Mouse (Mus musculus): Measurements from ENCODE around the gene Slc35d3. TPM values are rescaled to one million over a fixed set of nuclear protein-coding genes. Genes with fewer than 3 reads are reported as not detected.

The Slc35d3 gene
- 7.5 and 8.9 TPM in 2 replicates for polyA plus RNA-seq (2012; rRNA removed)

- DNase-seq (ENCODE audit: extremely low spot score in 1 of 2, low spot score in 1 of 2) = no peak
These were observed at the start of gene Slc35d3 for GRCm38 (mm10) chr10:19850998-19851691. TSS of gene Slc35d3 (minus strand) at chr10:19851459.

- DNase-seq (ENCODE audit: extremely low spot score in 1 of 2, low spot score in 1 of 2) = no peak
These were observed 48.9 kb upstream of the Slc35d3 start for GRCm38 (mm10) chr10:19900191-19900590.

DNA sequence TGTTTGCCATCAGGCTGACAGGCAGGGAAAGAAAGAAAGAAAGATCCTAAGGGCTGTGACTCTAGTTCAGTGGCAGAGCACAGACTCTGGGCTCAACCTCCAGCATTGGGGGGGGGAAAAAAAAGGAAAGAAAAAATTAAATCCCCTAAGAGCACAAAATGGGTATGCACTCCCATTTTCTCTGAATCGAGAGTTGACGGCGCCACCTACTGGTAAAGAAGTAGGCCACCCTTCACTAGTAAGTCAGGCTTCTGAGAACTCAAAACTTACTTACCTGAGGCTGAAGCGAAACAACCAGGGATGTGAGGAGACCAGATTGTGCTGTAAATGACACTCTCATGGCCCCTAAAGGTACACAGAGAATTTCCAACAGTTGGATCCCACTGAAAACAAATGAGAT, 42.7 kb upstream of the Slc35d3 start:
- DNase-seq (ENCODE audit: extremely low spot score in 1 of 2, low spot score in 1 of 2) = peak in 1 of 2 experiments; percentile 78

- no peak for DNase-seq (ENCODE audit: extremely low spot score in 1 of 2, low spot score in 1 of 2)
These were observed 41.9 kb upstream of the Slc35d3 start for GRCm38 (mm10) chr10:19893146-19893545.

GRCm38 (mm10) chr10:19891686-19892085, 40.4 kb upstream of the Slc35d3 start:
- DNase-seq (ENCODE audit: extremely low spot score in 1 of 2, low spot score in 1 of 2) = no peak

GRCm38 (mm10) chr10:19889908-19890307, 38.6 kb upstream of the Slc35d3 start:
- DNase-seq (ENCODE audit: extremely low spot score in 1 of 2, low spot score in 1 of 2) = no peak

GRCm38 (mm10) chr10:19886249-19886648, 35.0 kb upstream of the Slc35d3 start:
- DNase-seq (ENCODE audit: extremely low spot score in 1 of 2, low spot score in 1 of 2) = no peak

DNA sequence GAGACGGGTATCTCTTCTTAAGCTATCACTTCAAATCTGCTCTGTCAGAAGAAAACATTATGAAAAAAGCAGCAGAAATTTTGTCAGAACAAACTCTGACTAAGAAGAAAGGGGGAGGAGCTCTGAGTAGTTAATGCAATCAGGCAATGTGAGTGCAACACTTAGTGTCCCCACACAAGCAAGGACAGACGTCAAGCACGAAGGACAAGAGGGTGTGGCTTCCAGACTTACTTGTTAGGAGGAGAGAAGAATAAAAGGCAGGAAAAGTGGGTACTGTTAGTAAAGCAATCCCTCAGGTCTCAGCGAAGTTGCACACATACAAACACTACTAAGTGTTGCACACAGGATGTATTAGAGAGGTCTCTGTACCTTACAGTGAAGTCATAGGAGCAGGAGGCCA, 33.1 kb upstream of the Slc35d3 start:
- no peak for DNase-seq (ENCODE audit: extremely low spot score in 1 of 2, low spot score in 1 of 2)

DNA sequence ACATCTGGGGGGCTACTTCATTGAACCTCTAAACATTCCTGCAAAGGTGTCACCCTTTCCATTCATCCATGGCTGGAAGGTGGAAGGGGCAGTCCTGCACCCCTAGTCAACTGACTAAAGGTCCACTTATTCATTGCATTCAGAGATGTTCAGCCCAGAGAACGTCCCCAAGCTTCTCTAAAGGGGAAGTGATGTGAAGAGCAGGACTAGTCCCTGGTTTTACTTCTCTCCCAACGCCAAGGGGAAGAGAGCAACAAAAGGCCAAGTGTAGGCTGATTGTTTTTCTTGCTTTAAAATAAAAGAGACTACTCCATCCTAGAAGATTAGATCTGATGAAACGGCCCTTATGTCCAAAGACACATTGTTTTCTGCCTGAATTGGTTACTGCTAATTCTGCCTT, 29.2 kb upstream of the Slc35d3 start:
- no peak for DNase-seq (ENCODE audit: extremely low spot score in 1 of 2, low spot score in 1 of 2)

DNA sequence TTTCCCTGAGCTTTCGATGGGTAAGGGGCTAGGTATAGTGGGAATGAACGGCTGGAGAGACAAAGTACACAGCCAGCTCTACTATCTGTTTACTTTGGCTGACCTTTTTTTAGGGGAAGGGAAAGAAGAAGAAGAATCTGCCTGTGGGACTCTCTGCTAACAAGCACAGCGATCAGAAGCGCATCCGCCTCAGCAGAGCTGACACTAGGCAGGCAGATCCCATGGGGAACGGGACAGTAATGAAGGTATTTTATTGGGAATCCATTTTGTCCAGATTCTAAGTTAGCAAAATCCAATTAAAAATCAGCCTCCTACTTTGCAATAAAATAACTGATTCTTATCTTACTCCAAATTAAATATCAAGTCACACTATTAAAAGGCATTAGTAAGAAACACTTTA, 27.9 kb upstream of the Slc35d3 start:
- no peak for DNase-seq (ENCODE audit: extremely low spot score in 1 of 2, low spot score in 1 of 2)

- DNase-seq (ENCODE audit: extremely low spot score in 1 of 2, low spot score in 1 of 2) = no peak
These were observed 26.4 kb upstream of the Slc35d3 start for GRCm38 (mm10) chr10:19877679-19878078.

GRCm38 (mm10) chr10:19877257-19877656, 26.0 kb upstream of the Slc35d3 start:
- no peak for DNase-seq (ENCODE audit: extremely low spot score in 1 of 2, low spot score in 1 of 2)

GRCm38 (mm10) chr10:19876669-19877068, 25.4 kb upstream of the Slc35d3 start:
- no peak for DNase-seq (ENCODE audit: extremely low spot score in 1 of 2, low spot score in 1 of 2)

- no peak for DNase-seq (ENCODE audit: extremely low spot score in 1 of 2, low spot score in 1 of 2)
These were observed 24.1 kb upstream of the Slc35d3 start for GRCm38 (mm10) chr10:19875346-19875745.

DNA sequence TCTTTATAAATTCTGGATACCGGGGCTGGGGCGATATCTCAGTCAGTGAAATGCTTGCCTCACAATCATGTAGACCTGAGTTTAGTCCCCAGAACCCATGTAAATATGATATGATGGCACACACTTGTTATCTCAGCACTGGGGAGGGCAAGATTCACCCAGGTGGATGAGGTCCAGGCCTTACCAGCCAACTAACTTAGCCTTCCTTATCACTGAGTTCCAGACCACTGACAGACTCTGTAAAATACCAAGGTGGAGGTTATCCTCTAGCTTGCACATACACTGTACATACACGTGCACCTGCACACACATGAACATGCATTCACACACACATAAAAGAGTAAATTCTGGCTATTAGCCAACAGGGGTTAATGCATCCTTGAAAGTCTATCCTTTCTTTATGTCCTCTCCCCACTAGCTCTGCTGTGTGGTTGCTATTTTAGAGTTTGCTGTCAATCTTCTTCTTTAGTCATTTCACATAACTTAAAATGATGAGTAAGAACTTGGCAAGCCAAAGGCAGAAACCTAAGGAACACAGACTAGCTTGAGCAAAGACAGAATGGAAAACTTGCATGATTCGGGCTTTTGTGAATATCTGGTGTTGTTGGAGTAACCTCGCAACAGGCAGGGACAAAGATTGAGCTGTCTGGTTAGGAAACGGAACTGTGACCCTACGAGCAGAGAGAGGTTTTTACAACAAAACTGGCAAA, 4.5 kb upstream of the Slc35d3 start:
- DNase-seq (ENCODE audit: extremely low spot score in 1 of 2, low spot score in 1 of 2) = peak in 1 of 2 experiments; percentile 17

DNA sequence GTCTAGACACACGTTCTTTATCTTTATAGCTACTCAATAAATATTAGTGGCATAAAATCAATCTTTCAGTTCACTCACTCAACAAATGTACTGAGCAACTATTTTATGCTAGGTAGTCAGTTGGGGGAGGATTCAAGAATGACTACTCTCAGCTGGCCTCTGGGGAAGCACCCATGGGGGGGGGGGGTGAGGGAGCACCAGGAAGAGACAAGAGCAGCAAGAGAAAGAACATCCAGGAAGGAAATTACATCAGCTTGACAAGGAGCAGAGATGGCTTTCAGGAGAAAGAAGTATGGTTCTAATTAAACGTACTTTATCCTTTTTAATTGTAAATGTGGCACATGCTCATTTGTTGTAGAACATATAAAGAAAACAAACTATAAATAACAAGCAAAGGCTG, 2.4 kb upstream of the Slc35d3 start:
- no peak for DNase-seq (ENCODE audit: extremely low spot score in 1 of 2, low spot score in 1 of 2)

GRCm38 (mm10) chr10:19852776-19853175, 1.5 kb upstream of the Slc35d3 start:
- no peak for DNase-seq (ENCODE audit: extremely low spot score in 1 of 2, low spot score in 1 of 2)

DNA sequence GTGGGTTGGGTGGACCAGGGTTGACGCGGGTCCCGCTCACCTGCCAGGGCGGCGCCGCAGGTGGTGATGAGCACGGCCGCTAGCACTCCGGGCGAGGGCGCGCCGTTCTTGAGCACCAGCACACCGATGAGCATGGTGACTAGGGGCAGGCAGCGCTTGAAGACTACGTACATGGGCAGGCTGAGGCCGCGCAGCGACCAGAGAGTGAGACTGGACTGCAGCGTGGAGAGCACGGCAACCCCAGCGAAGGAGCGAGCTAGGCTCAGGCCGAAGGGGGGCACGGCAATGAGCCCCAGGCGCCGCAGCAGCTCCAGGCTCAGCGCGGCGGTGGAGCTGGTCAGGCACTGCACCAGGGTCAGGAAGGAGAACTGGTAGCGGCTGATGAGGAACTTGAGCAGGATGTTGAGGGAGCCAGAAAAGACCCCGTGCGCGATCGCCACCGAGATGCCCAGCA, 688 bp downstream of the Slc35d3 start:
- no peak for DNase-seq (ENCODE audit: extremely low spot score in 1 of 2, low spot score in 1 of 2)

GRCm38 (mm10) chr10:19849771-19850365, 1.4 kb downstream of the Slc35d3 start:
- no peak for DNase-seq (ENCODE audit: extremely low spot score in 1 of 2, low spot score in 1 of 2)

DNA sequence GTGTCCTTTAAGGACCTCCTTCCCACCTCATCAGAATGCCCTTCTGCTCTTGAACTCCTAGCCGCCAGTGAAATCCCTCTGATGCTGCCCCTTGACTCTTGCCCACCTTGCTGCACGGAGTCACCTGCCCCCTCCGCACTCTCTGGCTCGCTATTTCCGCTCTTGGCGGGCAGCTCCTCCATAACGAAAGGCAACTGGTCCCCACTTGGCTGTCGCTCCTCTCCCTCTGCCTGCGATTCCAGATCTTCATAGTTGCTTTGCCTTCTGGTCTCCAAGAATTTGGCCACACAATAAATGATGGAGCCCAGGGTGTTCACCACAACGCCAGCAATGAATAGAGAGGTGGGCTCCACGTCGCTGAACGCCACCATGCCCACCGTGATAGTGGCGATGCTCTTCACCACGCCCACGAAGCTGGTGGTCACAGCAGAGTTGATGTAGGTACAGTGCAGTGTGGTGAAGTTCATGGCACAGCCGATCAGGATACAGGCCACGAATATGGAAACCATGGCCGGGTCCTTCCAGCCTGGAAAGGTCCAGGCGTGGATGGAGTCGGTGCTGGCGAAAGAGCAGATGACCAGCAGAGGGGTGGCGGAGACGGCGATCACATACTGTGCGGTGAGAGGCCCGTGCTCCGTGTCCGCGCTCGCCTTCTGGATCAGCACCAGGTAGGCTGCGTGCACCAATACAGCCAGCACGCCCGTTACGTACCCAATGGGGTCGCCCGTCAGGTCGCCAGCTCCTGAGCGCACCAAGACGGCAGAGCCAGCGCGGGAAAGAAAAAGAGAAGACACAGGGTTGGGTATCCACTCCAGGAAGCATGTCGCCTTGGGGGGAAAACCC, 2.1 kb downstream of the Slc35d3 start:
- DNase-seq (ENCODE audit: extremely low spot score in 1 of 2, low spot score in 1 of 2) = no peak

DNA sequence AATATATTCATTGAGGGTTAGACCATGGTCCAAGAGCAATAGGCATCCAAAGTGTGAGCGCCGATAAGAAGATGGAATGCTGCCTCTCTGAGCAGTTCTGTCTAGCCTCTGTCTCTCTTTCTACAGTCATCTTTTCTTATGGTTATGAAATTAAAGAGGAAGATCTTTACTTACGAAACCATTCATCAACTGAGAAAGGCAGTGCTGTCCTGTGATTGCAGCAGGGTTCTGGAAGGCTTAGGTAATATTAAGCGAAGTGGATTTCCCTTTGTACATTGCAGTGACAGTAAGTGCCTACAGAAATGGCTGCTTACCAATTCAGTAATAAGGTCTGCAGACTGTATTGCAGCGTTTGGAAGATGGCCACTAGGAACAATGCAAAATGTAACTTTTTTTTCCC, 11.4 kb downstream of the Slc35d3 start:
- no peak for DNase-seq (ENCODE audit: extremely low spot score in 1 of 2, low spot score in 1 of 2)
